Mouse (Mus musculus) cortical plate, adult 2 months (tissue): ENCODE results near the gene Scd3.

Source experiments
- CTCF ChIP-seq: fragments of 200-500 bp; IDR thresholded peaks from 2 replicates; pipeline ENCODE4 v1.5.1; 2011; ENCODE audit warnings: mild to moderate bottlenecking, control low read depth, low read length; ENCODE audit not compliant: insufficient read depth; ENCODE audit errors: extremely low read depth
- POLR2A ChIP-seq: fragments of 200-500 bp; IDR thresholded peaks from 2 replicates; pipeline ENCODE4 v1.6.1; 2011; ENCODE audit warnings: mild to moderate bottlenecking, low read length, control low read depth; ENCODE audit not compliant: insufficient read depth; ENCODE audit errors: extremely low read depth

DNA sequence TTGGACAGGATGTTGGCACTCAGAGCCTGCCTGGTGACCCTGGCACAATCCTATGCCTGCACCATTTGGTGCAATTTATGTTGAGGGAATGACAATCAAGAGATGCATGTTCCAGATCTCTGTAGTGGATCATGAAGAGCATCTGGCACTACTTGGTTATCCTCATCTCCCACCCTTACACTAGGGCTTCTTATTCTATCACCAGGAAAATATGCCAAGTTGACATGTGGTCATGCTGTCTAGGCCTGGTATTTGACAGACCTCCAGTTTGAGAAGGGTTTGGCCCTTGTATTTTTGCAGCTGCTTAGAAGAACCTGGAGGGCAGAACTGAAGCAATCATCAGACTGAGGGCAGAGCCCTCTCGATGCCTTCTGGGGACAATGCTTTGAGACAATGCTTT, 72.3 kb downstream of the Scd3 start:
- TF ChIP-seq CTCF (no peak), POLR2A (no peak)
